Mouse (Mus musculus): ENCODE results near the gene Rcbtb1. TPM values are rescaled to one million over a fixed set of nuclear protein-coding genes. Genes with fewer than 3 reads are reported as not detected.
"Not testable (repeated sequence)": the region's sequence is repeated elsewhere in the genome, so short reads cannot be mapped to it uniquely, and the experiment has no call there.

Rcbtb1 gene
- total RNA-seq (2015) (16.8 and 17.6 TPM in 2 replicates), total RNA-seq (2017) (9.5 and 14.7 TPM in 2 replicates)

- ATAC-seq (replicated peaks; ENCODE audit: poor library complexity), result peak; percentile 87
These were observed at the start of gene Rcbtb1 for GRCm38 (mm10) chr14:59200711-59201603. Gene Rcbtb1 (plus strand): TSS chr14:59201209.

GRCm38 (mm10) chr14:59155589-59155988, 45.4 kb upstream of the Rcbtb1 start:
- ATAC-seq (replicated peaks; ENCODE audit: poor library complexity), result no peak

GRCm38 (mm10) chr14:59157016-59157698, 43.9 kb upstream of the Rcbtb1 start:
- no peak for ATAC-seq (replicated peaks; ENCODE audit: poor library complexity)

DNA sequence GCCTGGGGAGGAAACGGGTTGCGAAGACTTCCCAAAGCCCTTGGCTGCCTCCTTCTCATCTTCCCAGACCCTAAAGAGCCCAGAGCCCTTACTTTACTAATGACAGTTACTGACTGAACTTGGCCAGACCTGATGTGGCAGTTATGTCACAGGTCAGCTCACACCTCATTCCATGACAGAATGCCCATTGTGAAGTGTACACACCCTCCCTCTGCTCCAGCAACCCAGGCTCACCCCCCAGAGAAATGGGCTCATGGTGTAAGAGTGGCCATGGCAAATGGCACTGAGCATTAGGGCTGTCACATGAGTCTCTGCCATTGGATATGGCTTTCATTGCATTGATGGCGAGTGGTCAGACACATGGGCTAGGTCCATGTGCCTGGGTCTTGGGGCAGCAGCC, 22.4 kb upstream of the Rcbtb1 start, which contains the start of gene Gm5142:
Gm5142 (minus strand) TSS at position 101 of the 400 bp plus-strand sequence.
- ATAC-seq (replicated peaks; ENCODE audit: poor library complexity), result no peak

DNA sequence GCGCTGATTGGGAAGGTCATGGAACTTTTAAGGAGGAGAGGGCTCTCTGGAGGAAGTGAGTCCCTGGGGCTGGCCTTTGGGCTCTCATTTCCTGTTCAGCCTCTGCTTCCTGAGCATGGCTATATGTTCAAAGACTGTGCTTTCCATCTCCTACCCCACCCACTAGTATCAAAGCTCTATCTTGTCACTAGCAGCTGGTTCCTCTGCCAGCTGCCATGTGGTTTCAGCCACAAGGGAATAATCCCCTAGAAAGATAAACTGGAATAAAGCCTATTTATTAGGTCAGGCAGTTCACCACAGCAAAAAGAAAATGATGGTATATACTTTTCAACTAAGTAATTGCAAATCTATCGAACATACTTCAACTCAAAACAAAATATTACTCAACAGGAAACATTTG, 18.3 kb upstream of the Rcbtb1 start:
- ATAC-seq (replicated peaks; ENCODE audit: poor library complexity), result no peak

DNA sequence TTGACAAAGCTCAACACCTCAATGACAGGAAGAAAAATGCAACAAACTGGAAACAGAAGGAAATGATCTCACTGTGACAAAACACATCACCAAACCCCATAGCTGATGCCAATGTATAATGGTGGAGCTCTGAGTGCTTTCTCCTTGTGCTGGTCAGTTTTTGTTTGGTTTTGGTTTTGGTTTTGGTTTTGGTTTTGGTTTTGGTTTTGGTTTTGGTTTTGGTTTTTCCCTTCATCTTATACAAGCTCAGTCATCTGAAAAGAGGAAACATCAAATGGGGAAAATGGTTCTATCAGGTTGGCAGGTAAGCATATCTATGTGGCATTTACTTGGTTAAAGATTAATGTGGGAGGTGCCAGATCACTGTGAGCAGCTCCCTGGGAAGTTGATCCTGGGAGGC, 15.5 kb upstream of the Rcbtb1 start:
- no peak for ATAC-seq (replicated peaks; ENCODE audit: poor library complexity)

DNA sequence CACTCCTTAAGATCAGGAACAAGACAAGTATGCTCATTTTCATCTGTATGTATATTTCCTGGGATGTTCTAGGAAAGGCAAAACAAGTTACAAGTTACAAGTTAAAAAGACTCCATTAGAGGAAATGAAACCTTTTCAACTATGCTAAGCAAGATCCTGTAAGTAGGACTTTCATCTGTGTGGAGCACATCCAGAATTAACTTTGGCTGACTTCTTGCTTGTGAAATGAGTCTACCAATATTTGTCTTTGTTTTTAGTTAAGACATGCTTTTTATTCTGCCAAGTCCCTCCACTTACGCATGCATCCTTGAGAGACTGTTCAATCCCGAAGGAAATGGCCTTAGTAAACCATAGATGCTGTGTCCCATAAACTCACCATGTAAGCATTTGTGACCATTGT, 14.9 kb upstream of the Rcbtb1 start:
- ATAC-seq (replicated peaks; ENCODE audit: poor library complexity), result no peak

- no peak for ATAC-seq (replicated peaks; ENCODE audit: poor library complexity)
These were observed 701 bp downstream of the Rcbtb1 start for GRCm38 (mm10) chr14:59201604-59202215.

DNA sequence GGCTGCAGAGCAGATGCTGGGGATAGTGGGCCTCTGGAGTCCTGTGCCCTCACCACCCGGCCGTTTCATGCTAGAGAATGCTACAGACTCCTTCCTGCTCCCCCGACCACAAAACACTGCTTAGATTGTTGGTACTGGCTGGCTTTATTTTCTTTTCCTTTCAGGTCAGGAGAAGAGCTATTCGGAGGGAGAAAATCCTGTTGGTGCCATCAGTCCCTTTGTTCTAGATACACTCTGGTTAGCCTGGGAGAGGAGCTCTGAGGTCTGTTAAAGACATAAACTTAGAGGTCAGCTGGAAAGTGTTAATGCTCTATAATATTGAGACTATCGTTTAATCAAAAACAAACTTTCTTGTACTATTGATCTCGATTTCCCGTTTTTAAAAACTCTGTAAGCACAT, 4.5 kb downstream of the Rcbtb1 start:
- ATAC-seq (replicated peaks; ENCODE audit: poor library complexity), result no peak

- ATAC-seq (replicated peaks; ENCODE audit: poor library complexity), result no peak
These were observed 5.1 kb downstream of the Rcbtb1 start for GRCm38 (mm10) chr14:59205976-59206583.

- ATAC-seq (replicated peaks; ENCODE audit: poor library complexity), result no peak
These were observed 8.0 kb downstream of the Rcbtb1 start for GRCm38 (mm10) chr14:59209003-59209402.

DNA sequence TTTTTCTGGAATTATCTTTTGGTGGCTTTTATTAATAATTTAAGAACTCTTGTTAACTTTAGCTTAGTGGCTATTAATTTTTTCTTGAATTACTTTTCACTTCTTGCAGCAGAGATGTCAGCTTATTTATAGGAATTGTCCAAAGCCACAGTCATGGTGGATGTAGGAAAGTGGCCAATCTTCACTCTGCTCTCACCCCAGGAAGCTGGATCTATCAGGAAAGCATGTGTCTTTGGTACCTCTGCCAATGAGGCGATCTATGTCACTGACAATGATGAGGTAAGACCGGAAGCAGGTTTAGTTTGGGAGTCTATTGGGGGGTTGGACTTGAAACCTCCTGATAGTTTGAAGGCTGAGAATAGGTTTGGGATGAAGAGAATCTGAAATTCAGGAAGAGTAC, 8.8 kb downstream of the Rcbtb1 start:
- no peak for ATAC-seq (replicated peaks; ENCODE audit: poor library complexity)

DNA sequence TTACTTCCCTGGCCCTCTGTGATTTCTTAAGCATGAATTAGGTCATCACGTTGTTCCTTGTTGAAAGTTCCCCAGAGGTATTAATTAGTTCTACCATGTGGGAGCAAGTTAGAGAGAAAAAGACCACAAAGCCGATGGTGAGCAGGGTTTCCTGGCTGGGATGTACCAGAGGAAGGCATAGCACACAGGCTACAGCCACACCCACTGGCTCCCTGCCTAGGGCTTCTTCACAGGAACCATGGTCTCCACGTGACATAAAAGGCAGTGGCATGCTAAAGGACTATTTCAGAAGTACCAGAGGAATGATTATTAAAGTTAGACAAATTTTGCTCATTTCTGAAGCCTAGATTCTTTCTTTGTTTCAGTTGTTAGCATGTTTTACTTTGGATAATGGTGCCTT, 18.2 kb downstream of the Rcbtb1 start:
- no peak; the same call in 1 of the 2 replicates for ATAC-seq (replicated peaks; ENCODE audit: poor library complexity)

GRCm38 (mm10) chr14:59226240-59226639, 25.2 kb downstream of the Rcbtb1 start:
- no peak for ATAC-seq (replicated peaks; ENCODE audit: poor library complexity)

DNA sequence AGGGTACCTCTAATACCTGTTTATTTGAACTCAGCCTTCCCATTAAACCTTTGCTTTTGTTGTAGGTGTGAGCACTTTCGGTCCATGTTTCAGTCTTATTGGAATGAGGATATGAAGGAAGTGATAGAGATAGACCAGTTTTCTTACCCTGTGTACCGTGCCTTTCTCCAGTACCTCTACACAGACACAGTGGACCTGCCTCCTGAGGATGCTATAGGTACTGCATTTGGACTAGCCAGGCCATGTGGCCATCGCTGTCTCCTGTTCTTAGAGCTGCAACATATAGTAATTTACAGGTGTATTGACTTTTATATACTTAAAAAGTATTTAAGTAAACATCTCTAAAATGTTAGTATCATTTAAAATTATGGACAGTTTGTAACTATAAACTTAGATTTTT, 28.8 kb downstream of the Rcbtb1 start:
- ATAC-seq (replicated peaks; ENCODE audit: poor library complexity), result peak; percentile 47; the same call in 1 of the 2 replicates

DNA sequence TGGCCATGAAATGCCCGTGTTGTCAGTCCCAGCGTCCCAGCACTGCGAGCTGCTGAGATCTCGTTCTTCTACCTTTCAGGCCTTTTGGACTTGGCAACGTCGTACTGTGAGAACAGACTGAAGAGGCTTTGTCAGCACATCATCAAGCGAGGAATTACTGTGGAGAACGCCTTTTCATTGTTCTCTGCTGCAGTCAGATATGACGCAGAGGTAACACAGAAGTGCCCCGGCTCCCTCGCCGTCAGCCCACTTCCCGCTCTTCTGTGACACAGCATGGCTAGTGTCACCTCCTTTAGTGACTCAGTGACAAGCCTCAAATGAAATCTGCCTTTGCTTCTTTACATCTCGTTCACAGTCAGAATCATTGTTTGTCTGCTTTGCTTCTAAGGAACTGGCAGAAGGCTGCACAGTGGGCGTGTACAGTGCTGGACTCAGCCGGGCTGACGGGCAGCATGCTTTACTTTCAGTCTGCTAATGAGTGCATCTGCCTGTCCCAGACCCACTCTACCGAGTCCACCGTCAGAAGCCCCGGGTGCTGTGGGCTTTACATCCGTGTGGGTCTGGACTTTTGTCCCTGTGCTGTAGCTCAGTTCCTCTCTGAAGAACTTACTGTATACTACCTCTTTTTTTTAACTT, 29.4 kb downstream of the Rcbtb1 start:
- ATAC-seq (replicated peaks; ENCODE audit: poor library complexity), result no peak

GRCm38 (mm10) chr14:59232003-59232402, 31.0 kb downstream of the Rcbtb1 start:
- ATAC-seq (replicated peaks; ENCODE audit: poor library complexity), result peak; percentile 94

DNA sequence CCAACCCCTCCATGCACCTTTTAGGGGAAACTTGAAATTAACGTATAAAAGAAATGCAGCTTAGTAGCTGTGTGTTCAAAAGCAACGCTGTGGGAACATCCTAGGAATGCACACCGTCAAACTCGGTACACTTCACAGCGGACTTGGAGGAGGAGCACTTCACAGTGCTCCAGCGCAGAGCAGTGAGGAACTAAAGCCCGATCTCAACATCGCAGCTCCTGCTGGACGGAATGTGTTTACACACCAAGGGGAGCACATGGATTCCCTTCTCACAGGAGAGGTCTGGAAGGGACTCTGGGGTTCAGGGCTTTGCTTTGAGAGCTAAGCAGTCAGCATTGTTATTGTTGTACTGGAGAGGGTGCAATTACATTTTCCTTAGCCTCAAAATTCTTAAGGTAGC, 32.6 kb downstream of the Rcbtb1 start:
- ATAC-seq (replicated peaks; ENCODE audit: poor library complexity), result no peak

DNA sequence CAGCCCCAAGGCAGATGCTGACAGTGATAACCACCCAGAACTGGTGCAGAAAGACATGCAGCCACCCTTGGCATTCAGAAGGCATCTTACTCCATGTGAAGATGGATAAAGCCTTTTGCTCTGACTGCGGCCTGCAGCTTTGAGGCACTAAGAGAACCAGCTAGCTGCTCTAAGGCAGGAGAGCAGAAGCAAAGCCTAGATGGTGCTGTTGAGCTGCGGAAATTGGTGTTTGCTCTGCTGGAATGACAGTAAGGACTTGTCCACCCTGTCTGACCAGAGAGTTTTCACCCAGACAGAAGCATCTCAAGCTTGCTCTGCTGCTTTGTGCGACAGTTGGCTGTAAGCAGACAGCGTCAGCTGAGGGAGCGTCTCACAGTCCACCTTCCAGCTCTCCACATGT, 49.3 kb downstream of the Rcbtb1 start:
- ATAC-seq (replicated peaks; ENCODE audit: poor library complexity), result not testable (repeated sequence)

DNA sequence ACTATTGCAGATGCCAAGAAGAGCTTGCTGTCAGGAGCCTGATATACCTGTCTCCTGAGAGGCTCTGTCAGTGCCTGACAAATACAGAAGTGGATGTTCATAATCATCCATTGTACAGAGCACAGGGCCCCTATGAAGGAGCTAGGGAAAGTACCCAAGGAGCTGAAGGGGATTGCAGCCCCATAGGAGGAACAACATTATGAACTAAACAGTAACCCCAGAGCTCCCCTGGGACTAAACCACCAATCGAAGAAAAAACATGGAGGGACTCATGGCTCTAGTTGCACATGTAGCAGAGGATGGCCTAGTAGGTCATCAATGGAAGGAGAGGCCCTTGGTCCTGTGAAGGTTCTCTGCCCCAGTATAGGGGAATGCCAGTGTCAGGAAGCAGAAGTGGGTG, 54.9 kb downstream of the Rcbtb1 start:
- not testable (repeated sequence) for ATAC-seq (replicated peaks; ENCODE audit: poor library complexity)

DNA sequence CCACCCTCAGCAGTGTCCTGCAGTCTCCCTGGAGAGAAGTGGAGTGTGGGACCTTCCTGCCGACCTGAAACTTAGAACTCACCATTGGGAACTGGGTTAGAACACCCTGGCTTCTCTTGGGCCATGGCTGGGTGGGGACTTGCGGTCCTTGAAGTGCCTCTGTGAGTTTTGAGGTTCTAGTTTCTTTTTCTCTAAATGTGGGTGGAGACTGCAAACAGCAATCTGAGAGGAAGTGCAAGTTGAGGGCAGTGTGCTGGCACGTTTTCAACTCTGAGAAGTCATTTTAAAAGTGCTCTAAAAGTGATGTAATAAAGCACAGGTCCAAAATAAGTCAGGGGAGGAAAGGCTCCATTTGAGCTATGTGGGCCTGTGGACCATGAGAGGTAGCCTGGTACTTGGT, 59.0 kb downstream of the Rcbtb1 start, which contains the start of gene Gm6904:
Gm6904 (minus strand) TSS at position 161 of the 400 bp plus-strand sequence.
- ATAC-seq (replicated peaks; ENCODE audit: poor library complexity), result peak; percentile 96
